Mouse (Mus musculus): ENCODE measurements around the gene Uggt1. TPM values are rescaled to one million over a fixed set of nuclear protein-coding genes. Genes with fewer than 3 reads are reported as not detected.

Uggt1 gene
- total RNA-seq, 2 experiments from 2014 or later: 18.2 to 24.1 TPM

DNA sequence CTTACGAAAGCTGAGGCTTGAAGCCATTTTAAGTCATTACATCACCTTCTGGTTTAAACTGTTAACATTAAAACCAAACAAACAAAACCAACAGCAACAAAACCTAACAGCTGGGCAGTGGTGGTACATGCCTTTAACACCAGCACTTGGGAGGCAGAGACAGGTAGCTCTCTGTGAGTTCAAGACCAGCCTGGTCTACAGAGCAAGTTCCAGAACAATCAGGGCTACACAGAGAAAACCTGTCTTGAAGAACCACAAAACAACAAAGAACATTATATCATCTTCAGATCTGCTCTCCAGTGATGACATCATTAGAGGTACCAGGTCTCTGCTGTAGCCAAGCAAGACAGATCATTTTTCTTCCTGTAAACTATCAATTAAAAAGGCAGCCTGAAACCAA lies 15.9 kb upstream of the Uggt1 start:
- intact Hi-C loops (cut with DNase I): no loop called here
- no peak for DNase-seq

DNA sequence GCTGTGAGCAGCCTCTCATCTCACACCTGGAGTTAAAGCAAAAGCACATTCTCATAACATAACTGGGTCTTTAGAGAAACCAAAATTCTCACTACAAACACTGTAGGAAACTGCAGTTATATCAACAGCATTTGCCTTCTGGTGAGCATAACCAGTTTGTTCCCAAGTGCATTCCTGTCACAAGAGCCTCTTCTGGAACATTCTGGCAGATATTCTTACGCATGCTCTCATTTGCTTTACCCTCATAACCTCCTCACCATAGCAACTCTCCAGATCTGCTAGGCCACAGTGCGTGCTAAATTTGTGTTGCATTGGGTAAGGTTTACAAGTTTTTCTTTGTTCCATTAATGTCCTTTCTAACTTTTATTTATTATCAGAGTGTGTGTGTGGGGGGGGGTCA lies 14.8 kb upstream of the Uggt1 start:
- intact Hi-C loops (cut with DNase I): no loop called here
- no peak for DNase-seq

DNA sequence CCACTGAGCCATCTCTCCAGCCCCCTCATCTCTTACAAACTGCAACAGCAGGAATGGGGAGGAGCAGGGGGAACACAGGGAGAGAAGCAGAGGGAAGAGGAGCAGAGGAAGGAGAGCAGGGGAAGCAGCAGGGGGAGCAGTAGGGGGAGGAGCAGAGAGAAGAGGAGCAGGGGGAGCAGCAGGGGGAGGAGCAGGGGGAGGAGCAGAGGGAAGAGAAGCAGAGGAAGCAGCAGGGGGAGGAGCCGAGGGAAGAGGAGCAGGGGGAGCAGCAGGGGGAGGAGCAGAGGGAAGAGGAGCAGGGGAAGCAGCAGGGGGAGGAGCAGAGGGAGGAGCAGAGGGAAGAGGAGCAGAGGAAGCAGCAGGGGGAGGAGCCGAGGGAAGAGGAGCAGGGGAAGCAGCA lies 14.1 kb upstream of the Uggt1 start:
- DNase-seq: no peak
- intact Hi-C loops (cut with DNase I): no loop called here

DNA sequence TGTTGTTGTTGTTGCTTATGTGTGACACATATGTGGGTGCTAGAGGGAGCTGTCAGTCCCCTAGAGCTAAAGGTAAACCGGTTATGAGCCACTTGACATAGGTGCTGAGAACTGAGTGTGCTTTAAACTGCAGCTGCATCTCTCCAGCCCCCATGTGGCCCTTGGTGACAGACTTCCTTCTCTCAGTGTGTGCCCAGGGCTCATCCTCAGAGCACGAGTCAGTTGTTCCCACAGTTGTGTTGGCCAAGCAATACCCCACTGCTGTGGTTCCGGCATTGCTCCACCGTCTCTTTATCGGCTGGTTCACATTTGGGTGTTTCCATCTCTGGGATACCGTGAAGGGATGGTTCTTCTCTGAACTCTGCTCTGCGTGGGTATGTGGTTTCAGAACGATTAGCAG lies 12.8 kb upstream of the Uggt1 start:
- no peak for DNase-seq
- intact Hi-C loops (cut with DNase I): loop anchor here (2.0 kb wide), 1 partner anchor 16 kb away; no protein-coding TSS in a partner anchor

DNA sequence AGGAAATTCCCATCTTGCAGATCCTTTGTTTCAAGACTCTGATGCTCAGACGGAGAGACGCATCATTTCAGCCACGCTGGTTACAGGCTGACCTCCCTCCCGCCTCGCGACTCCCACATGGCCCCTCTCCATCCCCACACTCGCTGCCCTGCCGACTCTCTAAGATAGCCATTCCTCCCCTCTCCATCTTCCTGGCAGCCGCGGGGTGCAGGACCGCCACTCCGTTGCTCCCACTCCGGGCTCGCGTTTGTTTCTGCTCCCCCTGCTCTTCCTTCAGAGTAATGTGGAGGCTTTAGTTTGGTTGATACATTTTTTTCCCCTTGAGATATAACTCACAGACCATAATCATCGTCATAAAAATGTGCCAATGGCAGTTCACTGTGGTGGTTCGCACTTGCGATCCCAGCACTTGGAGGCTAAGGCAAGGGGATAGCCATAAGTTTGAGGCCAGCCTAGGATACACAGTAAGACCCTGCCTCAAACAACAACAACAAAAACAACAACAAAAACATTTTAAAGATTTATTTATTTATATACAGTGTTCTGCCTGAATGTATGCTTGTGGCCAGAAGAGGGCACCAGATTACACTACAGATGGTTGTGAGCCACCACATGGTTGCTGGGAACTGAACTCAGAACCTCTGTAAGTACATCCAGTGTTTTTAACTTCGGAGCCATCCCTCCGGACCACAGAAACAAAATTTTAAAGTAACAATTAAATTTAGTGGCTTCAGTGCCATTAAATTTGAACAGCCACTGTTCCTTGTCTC lies 11.5 kb upstream of the Uggt1 start:
- intact Hi-C loops (cut with DNase I): loop anchor here (2.0 kb wide), 2 partner anchors 17 to 111 kb away; no protein-coding TSS in a partner anchor
- no peak for DNase-seq

DNA sequence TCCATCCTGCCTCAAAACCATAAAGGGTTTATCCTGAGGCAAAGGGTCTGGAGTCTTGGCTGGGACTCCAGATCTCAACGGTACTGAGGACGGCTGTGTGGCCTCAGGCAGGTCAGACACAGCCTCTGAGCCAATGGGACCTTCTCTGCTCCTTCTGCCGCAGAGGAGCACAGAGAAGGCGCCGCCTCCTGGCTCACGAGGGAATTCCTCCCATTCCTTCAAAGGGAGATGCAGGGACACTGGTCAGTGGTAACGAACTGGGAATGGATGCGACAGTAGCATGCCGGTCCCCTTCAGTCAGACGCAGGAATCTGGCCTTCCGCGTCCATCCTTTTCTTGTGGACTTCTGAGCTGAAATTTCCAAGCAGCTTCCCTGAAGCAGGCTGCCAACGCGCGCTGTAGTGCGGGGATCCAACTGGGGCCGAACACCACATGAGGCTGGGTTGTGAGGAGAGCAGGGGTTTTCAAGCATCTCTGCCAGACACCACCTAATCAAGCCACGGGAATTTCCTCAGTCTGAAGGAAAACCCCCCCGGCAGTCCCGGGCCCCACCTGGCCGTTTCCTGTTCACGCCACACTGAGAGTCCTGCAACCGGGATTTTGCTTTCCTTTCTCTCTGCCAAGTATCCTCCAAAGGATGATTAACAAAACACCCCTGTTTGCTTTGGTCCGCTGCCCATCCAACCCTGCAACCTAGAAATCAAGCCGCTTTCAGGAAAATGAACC lies 10.3 kb upstream of the Uggt1 start:
- DNase-seq: no peak
- intact Hi-C loops (cut with DNase I): loop anchor here (2.0 kb wide), 1 partner anchor 110 kb away; no protein-coding TSS in a partner anchor

DNA sequence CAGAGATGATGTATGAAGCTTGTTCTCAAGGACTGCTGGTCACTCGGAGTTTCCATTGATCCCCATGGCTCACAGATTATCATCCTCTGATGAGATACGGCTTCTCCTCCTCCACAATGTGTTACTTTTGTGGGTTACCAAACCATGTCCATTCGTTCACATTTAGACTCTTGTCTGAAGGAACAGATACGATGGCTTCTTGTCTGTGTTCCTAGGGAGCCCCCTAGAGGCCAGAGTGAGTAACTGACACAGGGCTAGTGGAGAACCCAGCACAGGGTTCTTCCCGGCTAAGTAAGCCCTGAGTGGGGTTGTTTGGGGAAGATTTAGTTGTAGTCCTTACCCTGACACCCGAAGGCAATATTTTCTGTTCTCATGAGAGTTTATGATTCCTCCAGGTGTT lies 8.3 kb upstream of the Uggt1 start:
- peak in 1 of 2 experiments; percentile 53 for DNase-seq
- intact Hi-C loops (cut with DNase I): no loop called here

DNA sequence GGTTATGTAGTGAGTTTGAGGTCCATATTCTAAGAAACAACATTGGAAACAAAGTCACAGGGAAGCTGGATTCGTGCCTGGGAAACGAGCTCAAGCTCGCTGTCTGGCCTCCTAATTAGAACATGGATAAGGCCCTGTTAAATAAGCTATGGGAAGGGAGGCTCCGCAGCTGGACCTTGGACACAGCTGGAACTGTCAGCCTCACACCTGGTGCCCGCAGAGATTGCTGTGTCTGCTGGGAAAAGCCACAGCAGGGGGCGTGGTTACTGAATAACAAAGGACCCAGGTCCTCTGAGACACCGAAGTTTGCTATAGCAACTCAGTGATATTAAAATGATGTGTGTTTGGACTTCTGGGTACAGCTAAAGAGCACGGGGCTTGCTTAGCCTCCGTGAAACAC lies 6.9 kb upstream of the Uggt1 start:
- intact Hi-C loops (cut with DNase I): no loop called here
- no peak for DNase-seq

DNA sequence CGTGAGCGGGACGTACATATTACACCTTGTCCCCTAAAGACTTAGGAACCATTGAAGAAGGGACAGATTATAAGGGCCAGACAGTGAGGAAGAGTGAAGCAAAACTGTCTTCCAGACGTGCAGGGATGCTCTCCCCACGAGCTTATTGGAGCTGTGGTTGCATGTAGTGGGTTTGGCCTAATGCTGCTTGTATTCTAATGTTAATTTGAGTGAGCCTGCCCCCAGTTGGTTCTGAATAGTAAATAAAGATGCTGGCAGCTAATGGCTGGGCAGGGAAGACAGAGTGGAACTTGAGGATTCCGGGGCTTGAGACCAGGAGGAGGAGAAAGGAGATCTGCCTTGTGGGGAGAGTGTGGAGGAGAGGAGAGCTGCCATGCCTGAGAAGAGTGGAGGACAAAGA lies 2.2 kb upstream of the Uggt1 start:
- intact Hi-C loops (cut with DNase I): no loop called here

DNA sequence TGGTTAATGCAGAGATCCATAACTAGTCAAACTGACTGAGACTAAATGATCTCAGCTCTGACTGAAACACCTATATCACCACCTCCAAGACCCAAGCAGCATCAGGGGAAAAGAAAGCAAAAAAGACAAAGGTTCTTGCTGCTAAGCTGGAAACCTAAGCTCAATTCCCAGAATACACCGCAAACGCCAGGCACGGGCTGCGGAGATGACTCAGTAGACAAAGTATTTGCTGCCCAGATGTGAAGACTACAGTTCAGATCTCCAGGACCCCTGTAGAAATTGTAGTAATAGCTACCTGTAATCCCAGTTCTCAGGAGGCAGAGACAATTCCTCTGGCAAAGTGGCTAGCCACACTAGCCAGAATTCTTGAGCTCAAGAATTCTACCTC lies 302 bp upstream of the Uggt1 start:
- no peak for DNase-seq
- intact Hi-C loops (cut with DNase I): loop anchor here (5.0 kb wide), 1 partner anchor 178 kb away; the partner anchor contains the start of gene Hs6st1

More for the DNA sequence above, 2.2 kb upstream of the Uggt1 start:
- DNase-seq: no peak

DNA sequence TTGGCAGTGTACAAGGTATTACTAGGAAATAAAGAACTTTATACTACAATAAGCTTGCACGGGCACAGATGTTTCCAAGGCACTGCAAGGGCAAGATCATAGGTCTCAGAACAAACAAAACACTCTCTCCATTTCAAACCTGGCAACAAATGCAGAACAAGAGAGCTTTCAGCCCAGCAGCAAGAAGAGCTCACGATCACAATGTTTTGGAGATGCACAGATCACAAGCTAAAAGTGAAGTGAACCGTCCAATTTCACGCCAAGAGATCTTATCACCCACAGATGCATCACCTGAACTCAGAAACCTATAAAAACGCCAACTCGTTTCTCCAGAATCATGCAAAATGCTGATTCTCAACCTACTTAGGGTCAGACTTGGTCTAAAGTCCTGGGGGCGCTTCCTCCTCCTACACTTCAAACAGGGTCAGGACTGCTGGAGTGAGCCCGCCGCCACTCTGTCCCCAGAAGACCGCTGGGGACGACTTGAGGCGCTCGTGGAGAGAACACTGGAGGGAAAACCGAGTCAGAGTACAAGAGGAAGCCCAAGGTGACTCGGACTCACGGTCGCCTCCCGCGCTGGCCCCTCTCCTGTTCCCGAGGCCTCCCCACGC lies 968 bp downstream of the Uggt1 start:
- no peak for DNase-seq
- intact Hi-C loops (cut with DNase I): loop anchor here (5.0 kb wide), 1 partner anchor 176 kb away; the partner anchor contains the start of gene Hs6st1

DNA sequence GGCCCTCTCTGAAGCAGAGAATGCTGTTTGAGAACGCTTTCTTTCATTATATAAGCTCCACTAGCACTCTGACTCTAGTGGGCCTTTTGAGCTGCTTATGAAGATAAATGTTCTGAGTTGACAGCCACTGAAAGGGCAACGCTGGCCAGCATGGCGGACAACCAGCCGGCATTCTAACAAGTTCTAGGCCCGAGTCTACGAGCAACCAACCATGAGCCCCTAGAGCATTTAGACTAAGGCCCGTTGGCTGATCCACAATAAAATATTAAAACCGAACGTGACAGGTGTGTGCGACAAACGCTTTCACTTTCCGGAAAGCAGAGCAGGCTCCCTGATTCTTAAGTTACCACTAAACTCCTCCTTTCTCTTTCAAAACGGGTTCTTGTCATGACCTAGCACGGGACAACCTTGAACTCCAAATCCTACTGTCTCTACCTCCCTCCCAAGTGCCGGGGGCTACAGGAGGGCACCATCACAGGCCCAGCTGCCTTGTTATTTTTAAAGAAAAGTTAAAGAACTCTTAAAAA lies 2.6 kb downstream of the Uggt1 start:
- no peak for DNase-seq
- intact Hi-C loops (cut with DNase I): loop anchor here (5.0 kb wide), 1 partner anchor 175 kb away; the partner anchor contains the start of gene Hs6st1

DNA sequence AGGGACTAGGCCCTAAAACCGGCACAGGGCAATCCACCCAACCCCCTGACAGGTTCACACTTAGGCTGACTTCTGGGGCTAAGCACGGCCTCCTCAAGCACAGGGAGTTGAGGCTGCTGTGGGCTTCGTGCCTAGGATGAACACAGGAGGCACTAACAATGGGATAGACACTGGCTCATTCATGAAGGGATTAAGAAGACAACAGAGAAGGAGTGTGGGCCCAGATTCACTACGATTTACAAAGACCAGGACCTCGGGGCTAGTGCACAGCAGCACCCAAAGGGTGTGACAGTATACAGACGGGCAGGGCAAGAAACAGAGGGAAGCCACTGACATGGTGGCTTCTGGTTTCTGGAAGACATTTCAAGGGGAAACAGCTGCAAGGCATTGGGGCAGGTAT lies 4.3 kb downstream of the Uggt1 start:
- DNase-seq: no peak
- intact Hi-C loops (cut with DNase I): loop anchor here (5.0 kb wide), 1 partner anchor 173 kb away; the partner anchor contains the start of gene Hs6st1

DNA sequence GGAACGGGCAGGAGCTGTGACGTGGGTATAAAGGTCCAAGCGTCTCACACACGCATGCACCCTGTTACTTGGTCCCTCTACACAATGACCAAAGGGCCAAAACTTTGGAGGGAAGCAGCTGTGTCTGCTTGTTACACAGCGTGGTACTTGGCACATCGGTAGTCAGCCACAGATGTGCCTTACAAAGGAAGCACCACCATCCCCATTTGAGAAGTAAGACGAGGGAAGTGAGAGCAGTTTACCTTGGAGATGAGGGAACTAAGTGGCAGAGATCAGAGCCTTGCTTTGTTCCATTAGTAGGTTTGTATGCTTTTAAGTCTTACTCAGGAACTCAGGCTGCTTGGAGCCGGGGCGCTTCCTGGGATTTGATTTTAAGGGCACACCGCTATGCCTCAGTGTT lies 5.1 kb downstream of the Uggt1 start:
- DNase-seq: no peak
- intact Hi-C loops (cut with DNase I): no loop called here

DNA sequence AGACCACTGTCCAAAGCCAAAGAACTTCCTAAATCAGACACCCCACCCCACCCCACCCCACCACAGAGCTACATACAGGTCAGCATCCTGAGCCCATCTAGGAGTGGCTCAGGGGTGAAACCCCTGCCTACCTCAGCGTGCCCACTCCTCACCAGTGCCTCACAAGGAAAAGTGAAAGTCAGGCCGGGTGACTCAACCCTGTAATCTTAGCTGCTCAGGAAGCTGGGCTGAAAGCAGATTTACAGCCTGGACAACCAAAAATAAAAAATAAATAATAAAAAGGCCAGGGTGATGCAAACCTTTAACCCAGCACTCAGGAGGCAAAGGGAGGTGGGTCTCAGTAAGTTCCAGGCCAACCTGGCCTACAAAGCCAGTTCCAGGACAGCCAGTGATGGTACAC lies 8.7 kb downstream of the Uggt1 start:
- DNase-seq: no peak
- intact Hi-C loops (cut with DNase I): no loop called here

DNA sequence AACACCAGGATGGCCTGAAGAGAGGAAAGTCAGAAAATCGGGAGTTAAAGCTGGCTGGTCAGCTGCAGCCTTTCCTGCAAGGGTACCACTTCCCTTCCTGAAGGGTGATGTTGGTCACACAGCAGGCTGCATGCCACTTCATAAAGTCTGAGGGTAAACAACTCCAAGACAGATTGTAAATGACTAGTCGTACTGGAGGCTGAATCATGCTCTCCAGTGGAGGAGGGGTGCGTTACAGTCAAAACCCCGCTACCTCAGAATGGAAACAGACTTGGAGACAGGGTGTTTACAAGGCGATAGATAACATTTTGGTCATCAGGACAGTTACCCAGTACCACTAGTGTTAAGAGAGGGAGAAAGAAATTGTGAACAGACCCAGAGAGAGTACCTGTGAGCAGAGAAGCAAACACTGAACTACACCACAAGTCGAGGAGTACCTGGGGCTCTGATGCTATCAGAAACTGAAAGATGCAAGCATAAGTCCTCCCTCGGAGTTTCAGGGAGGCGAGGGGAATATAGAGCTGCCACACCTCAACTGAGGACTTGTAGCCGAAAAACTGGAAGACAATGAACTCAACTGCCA lies 9.4 kb downstream of the Uggt1 start:
- no peak for DNase-seq
- intact Hi-C loops (cut with DNase I): no loop called here

DNA sequence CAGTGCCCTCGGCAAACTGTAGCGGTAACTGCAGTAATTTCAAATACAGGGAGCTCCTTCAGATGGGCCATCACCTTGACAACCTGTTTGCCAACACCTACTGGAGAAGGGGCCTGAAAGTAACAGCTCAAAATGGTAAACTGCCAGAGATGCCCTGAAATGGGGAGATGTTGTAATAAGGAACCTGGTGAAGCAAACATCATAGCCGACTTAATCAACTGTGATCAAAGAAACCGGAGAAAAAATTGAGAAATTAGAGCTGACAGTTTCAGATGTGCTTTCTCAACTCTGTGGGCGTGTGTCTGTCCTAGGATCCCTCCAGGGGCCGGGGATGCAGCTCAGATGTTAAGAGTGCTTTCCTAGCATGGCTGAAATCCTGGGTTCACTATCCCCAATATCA lies 11.3 kb downstream of the Uggt1 start:
- DNase-seq: no peak
- intact Hi-C loops (cut with DNase I): no loop called here

DNA sequence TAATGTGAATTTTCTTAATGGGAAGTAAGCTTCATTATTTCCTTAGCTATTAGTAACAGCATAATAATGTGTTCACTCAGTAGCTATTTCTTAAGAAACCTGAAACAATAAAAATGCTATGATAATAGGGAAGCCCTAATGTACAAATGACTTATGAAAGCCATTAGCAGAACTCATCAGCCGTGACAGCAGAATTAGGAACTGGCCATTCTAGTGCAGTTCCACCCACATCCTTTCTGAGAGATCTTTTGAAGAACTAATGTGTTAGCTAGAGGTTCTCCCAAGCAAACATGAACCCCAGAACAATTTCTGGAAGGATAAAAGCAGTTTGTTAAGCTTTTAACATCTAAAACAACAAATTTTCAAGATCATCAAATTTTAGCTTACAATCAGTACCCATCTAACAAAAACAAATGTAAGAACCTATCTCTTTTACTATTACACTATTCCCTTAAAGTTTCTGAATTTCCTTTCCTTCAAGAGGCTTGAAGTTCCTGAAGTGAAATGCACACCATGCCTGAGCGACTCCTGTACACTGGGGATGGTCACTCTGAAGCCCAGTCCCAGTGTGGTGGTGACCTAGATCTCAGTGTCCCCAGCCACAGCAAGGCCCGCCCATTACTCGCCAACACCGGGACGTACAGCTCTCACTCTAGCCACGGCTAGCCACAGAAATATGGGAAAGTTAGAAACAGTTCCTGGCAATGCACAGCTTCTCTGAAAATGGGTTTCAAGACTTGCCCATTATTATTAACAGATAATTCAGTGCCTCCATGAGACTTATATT lies 13.4 kb downstream of the Uggt1 start:
- DNase-seq: no peak

DNA sequence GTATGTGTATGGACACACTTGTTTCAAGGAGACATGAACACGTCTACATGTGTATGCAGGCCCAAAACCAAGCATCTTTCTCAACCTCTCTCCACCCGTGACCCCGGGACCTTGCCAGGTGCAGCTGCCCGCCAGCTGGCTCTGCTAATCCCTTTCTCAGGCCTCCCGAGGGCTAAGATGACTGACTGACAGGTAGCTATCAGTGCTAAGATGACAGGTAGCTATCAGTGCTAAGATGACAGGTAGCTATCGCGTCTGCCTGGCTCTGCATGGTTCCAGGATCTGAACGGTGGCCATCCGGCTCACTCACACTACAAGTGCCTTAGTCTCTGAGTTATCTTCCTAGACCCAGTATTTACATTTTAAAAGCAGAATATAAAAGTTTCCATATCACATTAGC lies 16.1 kb downstream of the Uggt1 start:
- intact Hi-C loops (cut with DNase I): no loop called here
- DNase-seq: no peak

More for the DNA sequence above, 13.4 kb downstream of the Uggt1 start:
- intact Hi-C loops (cut with DNase I): no loop called here

DNA sequence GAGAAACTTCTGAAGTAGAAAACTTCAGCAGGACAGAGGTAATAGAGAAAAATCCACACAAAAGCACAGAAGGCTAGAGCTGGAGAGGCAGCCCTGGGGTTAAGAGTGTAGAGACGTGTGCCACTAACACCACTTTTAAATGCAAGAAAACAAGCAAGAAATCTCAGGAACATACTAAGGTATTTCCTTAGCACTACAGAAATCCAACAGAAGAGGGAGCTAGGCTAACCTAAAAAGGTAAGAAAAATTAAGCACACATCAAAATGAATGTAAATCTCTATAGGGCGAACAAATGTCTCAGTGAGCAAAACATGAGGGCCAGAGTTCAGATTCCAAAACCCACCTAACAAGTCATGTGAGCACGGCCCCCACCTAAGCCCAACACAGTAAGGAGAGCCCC lies 19.9 kb downstream of the Uggt1 start:
- DNase-seq: no peak
- intact Hi-C loops (cut with DNase I): no loop called here
